Mouse (Mus musculus) small intestine, adult 2 months (tissue): ENCODE measurements around the gene Glud1. TPM values are rescaled to one million over a fixed set of nuclear protein-coding genes. Genes with fewer than 3 reads are reported as not detected.

Source experiments
- H3K27ac ChIP-seq: fragments of 200-500 bp; 2 replicates; pipeline ENCODE4 v1.5.1; 2012; ENCODE audit warnings: low read depth, low read length, control low read depth, inconsistent platforms; ENCODE audit not compliant: insufficient read depth
- H3K27me3 ChIP-seq: fragments of 200-500 bp; 2 replicates; pipeline ENCODE4 v1.6.1; 2012; ENCODE audit warnings: mild to moderate bottlenecking, moderate library complexity, low read length, inconsistent platforms; ENCODE audit not compliant: control insufficient read depth, insufficient read depth
- H3K36me3 ChIP-seq: fragments of 200-500 bp; 2 replicates; pipeline ENCODE4 v1.6.1; 2012; ENCODE audit warnings: mild to moderate bottlenecking, low read length, control low read depth, inconsistent platforms; ENCODE audit not compliant: control insufficient read depth, insufficient read depth
- H3K4me1 ChIP-seq: fragments of 200-500 bp; 2 replicates; pipeline ENCODE4 v1.6.1; 2012; ENCODE audit warnings: low read length, inconsistent platforms, mixed read lengths; ENCODE audit not compliant: control insufficient read depth, insufficient read depth, insufficient read length
- H3K4me3 ChIP-seq: fragments of 200-500 bp; 2 replicates; pipeline ENCODE4 v1.5.1; 2012; ENCODE audit warnings: low read depth, mild to moderate bottlenecking, control low read depth, inconsistent platforms, low read length, moderate library complexity
- CTCF ChIP-seq: fragments of 200-500 bp; IDR thresholded peaks from 2 replicates; pipeline ENCODE4 v1.5.1; 2012; ENCODE audit warnings: low read depth, mild to moderate bottlenecking, control low read depth, inconsistent platforms, low read length, moderate library complexity, mixed read lengths; ENCODE audit not compliant: insufficient replicate concordance, insufficient read length; ENCODE audit errors: extremely low read depth
- POLR2A ChIP-seq: fragments of 200-500 bp; IDR thresholded peaks from 2 replicates; pipeline ENCODE4 v1.6.1; 2012; ENCODE audit warnings: low read depth, mild to moderate bottlenecking, control low read depth, inconsistent platforms, low read length, moderate library complexity
- WGBS: fragments of 180-500 bp; shearing (Covaris S2); methylation state at CpG from one replicate; pipeline ENCODE4 v1.1.7; 2018; 5-methylcytosine and 5-hydroxymethylcytosine counted together
- polyA plus RNA-seq: library from polyadenylated mRNA; depleted of rRNA; stranded (reverse); fragments of >200 nt; gene quantifications from 2 replicates; pipeline ENCODE4 v1.2.3, GENCODE M21; 2012

Gene Glud1
- polyA plus RNA-seq, 1 experiment: 223 TPM

GRCm38 (mm10) chr14:34349007-34349406 lies 38.5 kb downstream of the Glud1 start:
- no peaks in the 10 kb centered on the region for H3K27me3 ChIP-seq
- 51% methylated on average over 8 of the region's 8 CpGs for WGBS
- H3K4me3 ChIP-seq: no peak overlapping the region
- no peak for TF ChIP-seq CTCF
- no peak for TF ChIP-seq POLR2A
- no peak overlapping the region for H3K27ac ChIP-seq
- H3K36me3 ChIP-seq: peaks cover 6% of the 10 kb centered on the region; the same call in 1 of the 2 replicates
- no peaks in the 10 kb centered on the region for H3K4me1 ChIP-seq

GRCm38 (mm10) chr14:34351660-34352059 lies 41.1 kb downstream of the Glud1 start:
- no peak for TF ChIP-seq POLR2A
- no peak for TF ChIP-seq CTCF
- Histone ChIP-seq H3K27ac (no peak overlapping the region), H3K4me1 (no peaks in the 10 kb centered on the region), H3K27me3 (no peaks in the 10 kb centered on the region), H3K4me3 (no peak overlapping the region), H3K36me3 (no peaks in the 10 kb centered on the region)
- WGBS: 56% methylated on average over 3 of the region's 3 CpGs

GRCm38 (mm10) chr14:34352523-34352922 lies 42.0 kb downstream of the Glud1 start:
- no peaks in the 10 kb centered on the region for H3K27me3 ChIP-seq
- WGBS: 47% methylated on average over 6 of the region's 6 CpGs
- H3K4me1 ChIP-seq: no peaks in the 10 kb centered on the region
- no peak overlapping the region for H3K4me3 ChIP-seq
- no peak for TF ChIP-seq CTCF
- no peak for TF ChIP-seq POLR2A
- H3K36me3 ChIP-seq: no peaks in the 10 kb centered on the region
- no peak overlapping the region for H3K27ac ChIP-seq

- no peak overlapping the region for H3K4me3 ChIP-seq
- no peaks in the 10 kb centered on the region for H3K36me3 ChIP-seq
- no peak overlapping the region for H3K27ac ChIP-seq
- 91% methylated on average over 3 of the region's 3 CpGs for WGBS
- no peaks in the 10 kb centered on the region for H3K4me1 ChIP-seq
- TF ChIP-seq CTCF (no peak), POLR2A (no peak)
- no peaks in the 10 kb centered on the region for H3K27me3 ChIP-seq
Observed at GRCm38 (mm10) chr14:34353326-34353725, 42.8 kb downstream of the Glud1 start.

GRCm38 (mm10) chr14:34354456-34354855 lies 43.9 kb downstream of the Glud1 start:
- no peaks in the 10 kb centered on the region for H3K27me3 ChIP-seq
- no peaks in the 10 kb centered on the region for H3K4me1 ChIP-seq
- no peak overlapping the region for H3K27ac ChIP-seq
- H3K4me3 ChIP-seq: no peak overlapping the region
- H3K36me3 ChIP-seq: no peaks in the 10 kb centered on the region
- WGBS: 53% methylated on average over 4 of the region's 4 CpGs
- TF ChIP-seq CTCF (no peak), POLR2A (no peak)

- H3K36me3 ChIP-seq: no peaks in the 10 kb centered on the region
- WGBS: 86% methylated on average over 6 of the region's 6 CpGs
- no peak within 1 kb of the TSS for H3K4me3 ChIP-seq
- TF ChIP-seq CTCF: no peak
- no peak for TF ChIP-seq POLR2A
- H3K27me3 ChIP-seq: no peaks in the 10 kb centered on the region
- H3K27ac ChIP-seq: no peak within 1 kb of the TSS
- no peaks in the 10 kb centered on the region for H3K4me1 ChIP-seq
Observed at GRCm38 (mm10) chr14:34355301-34355700, 44.8 kb downstream of the Glud1 start, which contains the start of gene Fam25c. Gene Fam25c, minus strand, starts transcription at chr14:34355433.

GRCm38 (mm10) chr14:34357671-34358455 lies 47.3 kb downstream of the Glud1 start:
- 68% methylated on average over 7 of the region's 7 CpGs for WGBS
- no peaks in the 10 kb centered on the region for H3K27me3 ChIP-seq
- no peak overlapping the region for H3K4me3 ChIP-seq
- no peak overlapping the region for H3K27ac ChIP-seq
- no peaks in the 10 kb centered on the region for H3K36me3 ChIP-seq
- peaks cover 8% of the 10 kb centered on the region; the same call in 1 of the 2 replicates for H3K4me1 ChIP-seq
- no peak for TF ChIP-seq CTCF
- no peak for TF ChIP-seq POLR2A
